Mouse (Mus musculus) MEL (cell line): ENCODE results near the gene Nabp2. TPM values are rescaled to one million over a fixed set of nuclear protein-coding genes. Genes with fewer than 3 reads are reported as not detected.

ENCODE experiments used
- DNase-seq: peaks from one replicate; pipeline ENCODE4 v3.0.0; 2011; ENCODE audit warnings: low read depth, low spot score
- H3K27ac ChIP-seq: 2 replicates; pipeline ENCODE4 v1.5.1; 2012; ENCODE audit warnings: low read depth, mild to moderate bottlenecking, control low read depth, low read length, moderate library complexity; ENCODE audit not compliant: control insufficient read depth
- H3K27me3 ChIP-seq, 2 experiments: fragments of 150-350 bp in 1 of 2; sonication (generic) in 1 of 2; 2 replicates each; pipeline ENCODE4 v1.6.1; 2012; ENCODE audit warnings: low read length in 2 of 2, mild to moderate bottlenecking in 2 of 2, improper control_type of control experiment in 1 of 2, moderate library complexity in 1 of 2; ENCODE audit not compliant: insufficient read depth in 2 of 2, control insufficient read depth in 1 of 2
- H3K36me3 ChIP-seq, 2 experiments: 2 replicates each; pipeline ENCODE4 v1.6.1; 2012 to 2014; ENCODE audit warnings: low read length in 2 of 2, improper control_type of control experiment in 1 of 2, inconsistent platforms in 1 of 2, mild to moderate bottlenecking in 1 of 2; ENCODE audit not compliant: insufficient read depth in 2 of 2, control insufficient read depth in 1 of 2
- H3K4me1 ChIP-seq, 2 experiments: fragments of 150-350 bp in 1 of 2; sonication (generic) in 1 of 2; 2 replicates each; pipeline ENCODE4 v1.6.1; 2012; ENCODE audit warnings: low read length in 2 of 2, improper control_type of control experiment in 1 of 2, mild to moderate bottlenecking in 1 of 2; ENCODE audit not compliant: insufficient read depth in 2 of 2, control insufficient read depth in 1 of 2
- H3K4me3 ChIP-seq, 2 experiments: fragments of 150-350 bp in 1 of 2; sonication (generic) in 1 of 2; 2 replicates each; pipeline ENCODE4 v1.5.1; 2012; ENCODE audit warnings: low read depth in 2 of 2, low read length in 2 of 2, mild to moderate bottlenecking in 2 of 2, moderate library complexity in 2 of 2, control low read depth in 1 of 2, improper control_type of control experiment in 1 of 2; ENCODE audit not compliant: control insufficient read depth in 1 of 2, insufficient read depth in 1 of 2
- H3K79me2 ChIP-seq: 2 replicates; pipeline ENCODE4 v1.6.1; 2012; ENCODE audit warnings: mild to moderate bottlenecking, low read length, moderate library complexity; ENCODE audit not compliant: control insufficient read depth, poor library complexity, insufficient read depth
- H3K9ac ChIP-seq: 2 replicates; pipeline ENCODE4 v1.6.1; 2012; ENCODE audit warnings: low read depth, mild to moderate bottlenecking, control low read depth, low read length, moderate library complexity; ENCODE audit not compliant: control insufficient read depth, poor library complexity, severe bottlenecking
- H3K9me3 ChIP-seq: fragments of 150-350 bp; sonication (generic); replicated peaks from 2 replicates; pipeline ENCODE4 v1.6.1; 2012; ENCODE audit warnings: mild to moderate bottlenecking, low read length, improper control_type of control experiment, moderate library complexity; ENCODE audit not compliant: insufficient read depth
- BHLHE40 ChIP-seq: IDR thresholded peaks from 2 replicates; pipeline ENCODE4 v1.6.1; 2012; ENCODE audit warnings: low read depth, mild to moderate bottlenecking, inconsistent platforms, low read length, improper control_type of control experiment, borderline replicate concordance
- CTCF ChIP-seq, 3 experiments: IDR thresholded peaks in 2 of 3; conservative IDR thresholded peaks in 1 of 3; 2 replicates each; pipeline ENCODE4 v1.5.1; 2011 to 2012; ENCODE audit warnings: low read length in 3 of 3, low read depth in 2 of 3, mild to moderate bottlenecking in 2 of 3, improper control_type of control experiment in 1 of 3, inconsistent platforms in 1 of 3, mixed read lengths in 1 of 3, moderate library complexity in 1 of 3; ENCODE audit not compliant: control insufficient read depth in 1 of 3, insufficient read depth in 1 of 3, poor library complexity in 1 of 3, severe bottlenecking in 1 of 3
- ELF1 ChIP-seq: IDR thresholded peaks from 2 replicates; pipeline ENCODE4 v1.6.1; 2014; ENCODE audit warnings: low read depth, mild to moderate bottlenecking, inconsistent platforms, low read length, improper control_type of control experiment, moderate library complexity
- MAFK ChIP-seq: IDR thresholded peaks from 2 replicates; pipeline ENCODE4 v1.6.1; 2011; ENCODE audit warnings: low read depth, mild to moderate bottlenecking, low read length, improper control_type of control experiment, borderline replicate concordance
- MAX ChIP-seq: IDR thresholded peaks from 2 replicates; pipeline ENCODE4 v1.6.1; 2011; ENCODE audit warnings: low read length, improper control_type of control experiment
- POLR2AphosphoS5 ChIP-seq: IDR thresholded peaks from 2 replicates; pipeline ENCODE4 v1.6.1; 2012; ENCODE audit warnings: low read depth, borderline replicate concordance, mild to moderate bottlenecking, inconsistent platforms, low read length, moderate library complexity, mixed read lengths
- RAD21 ChIP-seq: IDR thresholded peaks from 2 replicates; pipeline ENCODE4 v1.6.1; 2011; ENCODE audit warnings: mild to moderate bottlenecking, low read depth, low read length, improper control_type of control experiment
- SMC3 ChIP-seq: IDR thresholded peaks from 2 replicates; pipeline ENCODE4 v1.6.1; 2011; ENCODE audit warnings: low read depth, low read length, improper control_type of control experiment
- UBTF ChIP-seq: IDR thresholded peaks from 2 replicates; pipeline ENCODE4 v1.6.1; 2012; ENCODE audit warnings: low read depth, mild to moderate bottlenecking, inconsistent platforms, low read length, improper control_type of control experiment, moderate library complexity, borderline replicate concordance; ENCODE audit not compliant: insufficient read depth
- ZKSCAN1 ChIP-seq: IDR thresholded peaks from 2 replicates; pipeline ENCODE4 v1.6.1; 2012; ENCODE audit warnings: low read depth, mild to moderate bottlenecking, inconsistent platforms, low read length, improper control_type of control experiment, moderate library complexity
- ZMIZ1 ChIP-seq: IDR thresholded peaks from 2 replicates; pipeline ENCODE4 v1.6.1; 2012; ENCODE audit warnings: low read depth, mild to moderate bottlenecking, inconsistent platforms, low read length, improper control_type of control experiment, moderate library complexity
- polyA plus RNA-seq, 2 experiments: library from polyadenylated mRNA; stranded (reverse) in 1 of 2; unstranded in 1 of 2; fragments of >175 nt in 1 of 2; fragments of >200 nt in 1 of 2; gene quantifications; 2 replicates each; pipeline versions ENCODE4 v1.2.1 to v1.2.4; 2012; ENCODE audit warnings: low replicate concordance in 2 of 2, low read depth in 1 of 2; ENCODE audit not compliant: insufficient read length in 2 of 2, insufficient read depth in 1 of 2, missing spikeins in 1 of 2
- total RNA-seq: library from RNA; depleted of rRNA; stranded (reverse); fragments of 300-350 nt; gene quantifications from 2 replicates; pipeline ENCODE4 v1.2.3, GENCODE M21; 2012

Nabp2 gene
- total and polyA plus RNA-seq, 3 experiments: 33.7 to 249 (median 166) TPM

- TF ChIP-seq UBTF (0 out of 2 replicates have a peak, but pooled peaks have one; percentile 43), RAD21 (no peak), MAFK (no peak), MAX (no peak; the same call in 1 of the 2 replicates)
Measured at GRCm38 (mm10) chr10:128368402-128369217, 42.7 kb downstream of the Nabp2 start, which contains the start of gene Coq10a (continued).

GRCm38 (mm10) chr10:128367899-128368401, 43.3 kb downstream of the Nabp2 start:
- Histone ChIP-seq H3K4me1 (peaks cover 11 to 14% of the 10 kb centered on the region in 2 experiments), H3K9ac (peak overlapping the region; percentile 75), H3K9me3 (no peaks in the 10 kb centered on the region), H3K27me3 (no peaks in the 10 kb centered on the region), H3K27ac (peak overlapping the region; percentile 47), H3K4me3 (peak overlapping the region; percentile 63 to 94), H3K79me2 (peaks cover 2% of the 10 kb centered on the region; the same call in 1 of the 2 replicates), H3K36me3 (peaks cover 6 to 9% of the 10 kb centered on the region in 2 experiments)
- DNase-seq: no peak
- TF ChIP-seq ZKSCAN1 (no peak), ELF1 (no peak), SMC3 (0 out of 2 replicates have a peak, but pooled peaks have one; percentile 6), POLR2AphosphoS5 (no peak)

DNA sequence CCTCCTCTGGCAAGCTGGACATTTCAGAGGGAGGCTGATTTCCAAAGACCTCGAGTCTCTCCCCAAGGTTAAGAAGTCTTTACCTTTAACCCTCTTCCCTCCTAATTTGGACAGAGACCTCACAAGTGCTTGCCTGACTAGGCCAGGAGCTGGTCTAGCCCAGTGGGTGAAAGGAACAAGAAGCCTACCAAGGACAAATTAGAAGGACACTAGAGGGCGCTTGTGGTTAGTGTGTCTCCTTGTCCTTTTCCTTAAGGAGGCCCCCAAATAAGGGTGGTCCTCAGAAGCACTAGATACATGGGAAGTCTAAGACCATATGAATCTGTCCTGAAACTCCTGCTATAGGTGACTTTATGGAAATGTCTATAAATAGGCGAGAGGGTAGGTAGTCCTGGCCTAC, 48.7 kb downstream of the Nabp2 start:
- Histone ChIP-seq H3K9ac (no peak overlapping the region), H3K9me3 (no peaks in the 10 kb centered on the region), H3K27ac (no peak overlapping the region), H3K79me2 (no peaks in the 10 kb centered on the region; the same call in 1 of the 2 replicates), H3K36me3 (peaks cover 7 to 33% of the 10 kb centered on the region in 2 experiments), H3K4me3 (no peak overlapping the region), H3K4me1 (peaks cover 6 to 7% of the 10 kb centered on the region in 2 experiments), H3K27me3 (no peaks in the 10 kb centered on the region)
- DNase-seq: peak; percentile 66
- TF ChIP-seq ZMIZ1 (0 out of 2 replicates have a peak, but pooled peaks have one; percentile 13), RAD21 (peak; percentile 16), BHLHE40 (no peak), CTCF (IDR thresholded peaks at IDR 0.05 in 2 of 3, conservative IDR thresholded peaks at IDR 0.05 in 1 of 3; ENCODE audit: control insufficient read depth in 1 of 3, insufficient read depth in 1 of 3, low read depth in 2 of 3, low read length in 3 of 3, poor library complexity in 1 of 3, severe bottlenecking in 1 of 3) (peak; percentile 37 to 62 (median 52)), ELF1 (no peak), SMC3 (peak; percentile 48)
